Mouse (Mus musculus) kidney, adult 2 months (tissue): ENCODE data around the gene Ildr2. TPM values are rescaled to one million over a fixed set of nuclear protein-coding genes. Genes with fewer than 3 reads are reported as not detected.
A peak's percentile ranks its signal among the peaks of the same experiment; 100 is the strongest.

Experiments
- DNase-seq: peaks from one replicate; pipeline ENCODE4 v3.0.0; 2021
- H3K27ac ChIP-seq: fragments of 200-500 bp; 2 replicates; pipeline ENCODE4 v1.5.1; 2012; ENCODE audit warnings: low read depth, low read length, control low read depth, inconsistent platforms; ENCODE audit not compliant: insufficient read depth
- H3K27me3 ChIP-seq: fragments of 200-500 bp; replicated peaks from 2 replicates; pipeline ENCODE4 v1.6.1; 2012; ENCODE audit warnings: mild to moderate bottlenecking, moderate library complexity, low read length, inconsistent platforms; ENCODE audit not compliant: control insufficient read depth, insufficient read depth
- H3K36me3 ChIP-seq: fragments of 200-500 bp; 2 replicates; pipeline ENCODE4 v1.6.1; 2012; ENCODE audit warnings: mild to moderate bottlenecking, moderate library complexity, low read length, inconsistent platforms; ENCODE audit not compliant: control insufficient read depth, insufficient read depth
- H3K4me1 ChIP-seq: fragments of 200-500 bp; 2 replicates; pipeline ENCODE4 v1.6.1; 2011; ENCODE audit warnings: low read length; ENCODE audit not compliant: control insufficient read depth, insufficient read depth
- H3K4me3 ChIP-seq: fragments of 200-500 bp; 2 replicates; pipeline ENCODE4 v1.5.1; 2011; ENCODE audit warnings: mild to moderate bottlenecking, low read depth, low read length, control low read depth; ENCODE audit not compliant: insufficient read depth
- CTCF ChIP-seq: fragments of 200-500 bp; conservative IDR thresholded peaks from 2 replicates; pipeline ENCODE4 v1.5.1; 2011; ENCODE audit warnings: low read depth, mild to moderate bottlenecking, control low read depth, low read length, moderate library complexity, mixed read lengths; ENCODE audit not compliant: insufficient read depth, insufficient read length
- POLR2A ChIP-seq: fragments of 200-500 bp; IDR thresholded peaks from one replicate; pipeline ENCODE4 v1.6.1; 2011; ENCODE audit warnings: low read depth, low read length, control low read depth
- WGBS: fragments of 180-500 bp; shearing (Covaris S2); methylation state at CpG from one replicate; pipeline ENCODE4 v1.1.7; 2018; 5-methylcytosine and 5-hydroxymethylcytosine counted together
- polyA plus RNA-seq: library from polyadenylated mRNA; depleted of rRNA; stranded (reverse); fragments of >200 nt; gene quantifications from 2 replicates; pipeline ENCODE4 v1.2.3, GENCODE M21; 2012

The Ildr2 gene
- polyA plus RNA-seq, 1 experiment, result 12.3 TPM

DNA sequence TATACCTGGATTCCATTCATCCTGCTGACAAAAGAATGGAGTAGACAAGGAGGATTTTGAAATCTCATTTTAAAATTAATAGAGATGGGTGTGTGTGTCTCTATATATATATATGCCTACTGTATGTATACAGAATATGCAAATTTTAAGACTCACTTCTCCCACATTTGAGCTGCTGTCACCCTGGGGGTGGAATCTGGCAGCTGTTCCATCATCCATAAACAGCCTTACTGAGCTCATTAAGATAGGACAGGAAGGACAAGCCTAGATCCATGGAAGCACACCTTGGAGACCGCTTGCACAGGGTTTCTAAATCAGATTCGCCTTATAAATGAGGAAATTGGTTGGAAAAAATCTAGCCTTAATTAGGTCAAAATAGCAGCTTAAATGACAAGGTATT, 44.9 kb downstream of the Ildr2 start:
- DNase-seq, result no peak
- no peaks in the 10 kb centered on the region for H3K36me3 ChIP-seq
- 74% methylated on average over 2 of the region's 2 CpGs for WGBS
- TF ChIP-seq POLR2A, result no peak
- TF ChIP-seq CTCF, result no peak
- no peaks in the 10 kb centered on the region for H3K4me1 ChIP-seq
- H3K27ac ChIP-seq, result no peak overlapping the region
- no peaks in the 10 kb centered on the region for H3K27me3 ChIP-seq
- no peak overlapping the region for H3K4me3 ChIP-seq

DNA sequence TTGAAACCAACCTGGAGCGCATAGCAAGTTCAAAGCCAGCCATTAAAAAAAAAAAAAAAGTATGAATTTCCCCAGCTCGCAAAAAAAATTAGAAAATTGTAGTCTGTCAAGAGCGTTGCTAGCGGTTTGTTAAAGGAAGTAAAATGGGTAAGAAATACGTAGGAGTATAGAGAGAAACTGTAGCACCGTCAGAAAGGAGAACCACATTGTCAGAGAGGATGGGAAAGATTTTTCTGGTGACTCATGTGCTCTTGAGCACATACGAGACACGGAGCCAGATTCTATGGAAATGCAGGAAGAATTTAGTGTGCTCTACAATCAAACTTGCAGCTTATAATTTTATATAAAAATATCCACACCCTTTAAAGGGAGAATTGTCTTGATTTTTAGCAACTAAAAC, 45.9 kb downstream of the Ildr2 start:
- H3K27me3 ChIP-seq, result no peaks in the 10 kb centered on the region
- no peak for TF ChIP-seq CTCF
- TF ChIP-seq POLR2A, result no peak
- no peaks in the 10 kb centered on the region for H3K4me1 ChIP-seq
- WGBS, result 73% methylated on average over 8 of the region's 8 CpGs
- no peak overlapping the region for H3K4me3 ChIP-seq
- no peak for DNase-seq
- no peak overlapping the region for H3K27ac ChIP-seq
- no peaks in the 10 kb centered on the region for H3K36me3 ChIP-seq

DNA sequence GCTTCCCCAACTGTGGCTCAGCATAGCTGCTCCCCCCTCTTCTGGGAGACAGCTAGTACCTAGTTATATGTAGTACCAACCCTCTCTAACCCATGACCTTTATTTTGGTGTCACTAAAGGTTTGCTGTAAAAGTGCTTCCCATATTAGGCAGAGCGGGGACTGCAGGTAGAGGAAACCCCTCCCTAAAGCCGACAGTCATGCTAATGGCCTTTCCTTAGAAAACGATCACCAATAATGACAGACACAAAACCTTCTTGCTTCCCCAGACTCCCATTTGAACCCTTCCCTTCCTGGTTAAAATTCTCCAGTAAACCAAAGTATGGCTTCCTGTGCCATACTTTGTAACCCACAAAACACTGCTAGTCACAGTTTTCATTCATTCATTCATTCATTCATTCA, 46.6 kb downstream of the Ildr2 start:
- H3K4me1 ChIP-seq, result no peaks in the 10 kb centered on the region
- TF ChIP-seq POLR2A, result no peak
- no peaks in the 10 kb centered on the region for H3K36me3 ChIP-seq
- WGBS, result 75% methylated on average over 3 of the region's 3 CpGs
- no peak for DNase-seq
- H3K4me3 ChIP-seq, result no peak overlapping the region
- no peaks in the 10 kb centered on the region for H3K27me3 ChIP-seq
- H3K27ac ChIP-seq, result no peak overlapping the region

DNA sequence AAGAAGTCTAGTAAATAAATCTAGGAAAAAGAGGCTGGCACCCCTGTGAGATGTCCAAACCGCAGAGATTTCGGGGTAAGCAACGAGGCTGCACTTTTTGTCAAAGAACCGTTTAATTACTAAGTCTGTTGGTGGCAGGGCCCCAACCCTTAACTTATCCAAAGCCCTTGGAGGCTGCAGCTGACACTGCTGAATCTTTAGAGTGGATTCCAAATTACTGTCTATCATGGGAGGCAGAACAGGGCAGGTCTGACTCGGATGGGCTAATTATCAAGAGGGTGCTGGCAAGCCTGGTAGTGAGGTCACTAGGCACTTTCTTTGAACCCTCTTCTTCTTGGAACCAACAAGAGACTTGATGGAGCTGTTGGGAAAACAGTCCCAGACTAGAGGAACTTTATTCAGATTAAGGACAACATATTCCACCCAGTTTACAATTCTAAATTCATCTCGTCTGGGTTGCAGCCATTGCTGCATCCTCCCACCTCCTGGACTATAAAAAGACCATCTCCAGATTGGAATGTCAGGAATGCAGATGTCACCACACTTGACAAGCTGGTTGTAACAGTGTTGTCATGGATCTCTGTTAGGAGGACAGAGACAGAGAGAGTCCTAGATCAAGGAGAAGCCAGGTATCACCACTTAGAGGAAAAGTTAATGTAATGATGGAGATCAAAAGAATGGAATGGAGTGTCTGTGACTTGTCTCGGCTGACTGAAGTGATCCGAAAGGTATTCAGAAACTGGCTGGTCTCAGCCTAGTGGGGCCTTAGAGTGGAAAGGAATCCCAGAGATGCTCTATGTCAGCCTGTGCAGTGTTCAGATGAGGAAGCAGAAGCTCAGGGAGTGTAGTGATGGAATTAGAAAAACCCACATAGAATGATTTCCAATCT, 50.7 kb downstream of the Ildr2 start:
- Histone ChIP-seq H3K27me3 (0 out of 2 replicates have a peak, but pooled peaks cover 1% of the 10 kb centered on the region), H3K36me3 (no peaks in the 10 kb centered on the region), H3K27ac (no peak overlapping the region), H3K4me1 (no peaks in the 10 kb centered on the region), H3K4me3 (no peak overlapping the region)
- no peak for DNase-seq
- TF ChIP-seq POLR2A (no peak), CTCF (no peak)
- 74% methylated on average over 8 of the region's 8 CpGs for WGBS

DNA sequence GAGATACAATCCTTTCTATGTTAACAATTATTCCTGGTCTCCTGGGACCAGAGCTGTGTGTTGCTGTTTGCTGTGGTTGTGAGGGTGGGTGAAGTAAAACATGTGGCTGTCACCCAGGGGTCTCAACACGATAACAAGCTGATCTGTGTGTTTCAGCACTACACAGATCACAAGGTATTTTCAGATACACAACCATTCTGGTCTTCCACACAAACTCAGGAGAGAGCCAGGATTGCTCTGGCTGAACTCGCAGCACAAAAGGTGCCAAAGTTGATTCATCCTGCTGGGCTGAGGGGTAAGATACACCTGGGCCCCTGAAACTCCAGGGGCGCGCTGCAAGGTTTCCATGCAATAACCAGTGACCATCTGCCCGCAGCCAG, 54.5 kb downstream of the Ildr2 start:
- 39% methylated on average over 5 of the region's 5 CpGs for WGBS
- Histone ChIP-seq H3K36me3 (no peaks in the 10 kb centered on the region), H3K27ac (no peak overlapping the region), H3K27me3 (0 out of 2 replicates have a peak, but pooled peaks cover 1% of the 10 kb centered on the region), H3K4me3 (no peak overlapping the region), H3K4me1 (no peaks in the 10 kb centered on the region)
- no peak for DNase-seq
- TF ChIP-seq CTCF (no peak), POLR2A (no peak)

DNA sequence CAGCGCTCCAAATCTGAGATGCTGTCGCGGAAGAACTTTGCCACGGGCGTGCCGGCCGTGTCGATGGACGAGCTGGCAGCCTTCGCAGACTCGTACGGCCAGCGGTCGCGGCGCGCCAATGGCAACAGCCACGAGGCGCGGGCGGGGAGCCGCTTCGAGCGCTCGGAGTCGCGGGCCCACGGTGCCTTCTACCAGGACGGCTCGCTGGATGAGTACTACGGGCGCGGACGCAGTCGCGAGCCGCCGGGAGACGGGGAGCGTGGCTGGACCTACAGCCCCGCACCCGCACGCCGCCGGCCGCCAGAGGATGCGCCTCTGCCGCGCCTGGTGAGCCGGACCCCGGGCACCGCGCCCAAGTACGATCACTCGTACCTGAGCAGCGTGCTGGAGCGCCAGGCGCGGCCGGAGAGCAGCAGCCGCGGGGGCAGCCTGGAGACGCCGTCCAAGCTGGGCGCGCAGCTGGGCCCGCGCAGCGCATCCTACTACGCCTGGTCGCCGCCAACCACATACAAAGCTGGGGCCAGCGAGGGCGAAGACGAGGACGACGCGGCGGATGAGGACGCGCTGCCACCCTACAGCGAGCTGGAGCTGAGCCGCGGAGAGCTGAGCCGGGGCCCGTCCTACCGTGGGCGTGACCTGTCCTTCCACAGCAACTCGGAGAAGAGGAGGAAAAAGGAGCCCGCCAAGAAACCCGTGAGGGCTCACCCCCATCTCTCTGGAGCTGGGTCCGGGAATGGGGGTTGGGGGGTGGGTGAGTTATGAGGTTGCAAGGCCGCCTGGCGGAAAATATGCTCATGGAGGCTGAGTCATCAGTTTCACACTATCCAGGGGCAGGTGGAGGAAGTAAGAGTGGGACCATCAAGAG, 55.1 kb downstream of the Ildr2 start:
- Histone ChIP-seq H3K27me3 (0 out of 2 replicates have a peak, but pooled peaks cover 1% of the 10 kb centered on the region), H3K27ac (no peak overlapping the region), H3K4me3 (no peak overlapping the region; the same call in 1 of the 2 replicates), H3K4me1 (no peaks in the 10 kb centered on the region), H3K36me3 (no peaks in the 10 kb centered on the region)
- 26% methylated on average over 93 of the region's 94 CpGs for WGBS
- DNase-seq, result peak; percentile 13
- TF ChIP-seq POLR2A (no peak), CTCF (no peak)

DNA sequence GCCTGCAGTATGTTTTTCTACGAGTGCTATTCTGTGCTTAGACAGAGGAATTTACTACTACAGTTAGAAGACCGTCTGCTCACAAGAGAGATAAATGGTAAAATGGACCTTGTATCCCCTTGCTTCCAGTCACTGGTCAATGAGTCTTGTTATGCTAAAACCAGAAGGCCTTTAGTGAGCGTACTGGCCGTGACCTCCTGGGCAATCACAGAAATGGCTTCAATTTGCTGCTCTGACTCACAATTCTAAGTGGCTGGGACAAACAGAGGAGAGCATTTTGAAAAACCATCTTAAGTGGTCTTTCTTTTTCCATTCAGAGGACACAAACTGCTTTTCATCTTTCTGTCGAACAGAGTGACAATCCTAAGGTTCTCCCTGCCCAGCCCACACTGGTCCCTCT, 57.2 kb downstream of the Ildr2 start:
- H3K36me3 ChIP-seq, result no peaks in the 10 kb centered on the region
- TF ChIP-seq CTCF, result no peak
- H3K4me3 ChIP-seq, result no peak overlapping the region
- WGBS, result 77% methylated on average over 5 of the region's 5 CpGs
- DNase-seq, result no peak
- H3K4me1 ChIP-seq, result no peaks in the 10 kb centered on the region
- no peak overlapping the region for H3K27ac ChIP-seq
- H3K27me3 ChIP-seq, result 0 out of 2 replicates have a peak, but pooled peaks cover 1% of the 10 kb centered on the region
